Mouse (Mus musculus): Measurements from ENCODE around the gene Ccdc57.

GRCm38 (mm10) chr11:120833555-120834280 lies 99.0 kb downstream of the Ccdc57 start:
- TF ChIP-seq CTCF (conservative IDR thresholded peaks at IDR 0.05; ENCODE audit: insufficient read depth, insufficient read length, low read depth, low read length) (no peak), POLR2A (IDR thresholded peaks at IDR 0.05; ENCODE audit: low read depth, low read length) (no peak)

All from kidney, adult 2 months (tissue).